Mouse (Mus musculus) megakaryocyte progenitor cell, adult 5-6 weeks (primary cell): ENCODE data around the gene Snx1. TPM values are rescaled to one million over a fixed set of nuclear protein-coding genes. Genes with fewer than 3 reads are reported as not detected.
A peak's percentile ranks its signal among the peaks of the same experiment; 100 is the strongest.

Experiments
- ATAC-seq: replicated peaks from 2 replicates; pipeline ENCODE4 v1.8.0; 2016; ENCODE audit warnings: mild to moderate bottlenecking, moderate TSS enrichment, inconsistent platforms; ENCODE audit not compliant: poor library complexity
- total RNA-seq, 2 experiments: library from RNA; stranded (forward) in 1 of 2; stranded (reverse) in 1 of 2; fragments of 157-497, 149-512 nt in 1 of 2; fragments of 200-1000 nt in 1 of 2; gene quantifications; 2 replicates each; pipeline versions ENCODE4 v1.2.3 to v1.2.4; 2015 to 2017

Gene Snx1
- total RNA-seq (2015) (54.4 and 54.8 TPM in 2 replicates), total RNA-seq (2017) (104 and 107 TPM in 2 replicates)

DNA sequence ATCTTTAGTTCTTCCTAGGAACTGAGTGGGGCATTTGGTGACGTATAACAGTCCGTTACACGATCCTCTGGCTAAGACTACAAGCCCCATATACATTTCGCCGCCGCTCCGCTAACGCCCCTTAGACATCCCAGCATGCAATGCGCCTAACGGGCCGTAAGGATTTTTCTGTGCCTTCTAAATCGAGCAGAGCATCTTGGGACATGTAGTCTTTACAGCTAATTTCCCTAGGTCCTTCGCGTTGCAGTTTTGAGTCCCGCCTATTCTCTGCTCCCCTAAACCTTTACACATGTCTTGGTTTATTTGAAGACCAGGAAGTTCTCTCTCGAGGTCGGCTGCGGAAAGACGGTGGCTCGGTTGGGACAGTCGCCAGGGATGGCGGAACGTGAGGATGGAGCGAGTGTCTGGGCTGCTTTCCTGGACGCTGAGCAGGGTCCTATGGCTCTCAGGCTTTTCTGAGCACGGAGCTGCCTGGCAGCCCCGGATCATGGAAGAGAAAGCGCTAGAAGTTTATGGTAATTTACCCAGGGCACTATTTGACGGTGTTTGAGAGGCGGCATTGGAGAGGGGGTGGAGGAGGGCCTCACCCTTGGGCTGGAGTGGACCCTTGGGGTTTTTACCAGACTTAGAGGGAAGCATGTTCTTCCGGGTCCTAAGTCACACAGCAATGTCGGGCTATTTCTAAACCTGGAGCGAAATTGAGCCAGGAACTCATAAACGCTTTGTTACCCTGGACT, at the start of gene Snx1, which contains the start of gene Ciao2a:
TSS of gene Snx1 (minus strand) at position 132 of the 737 bp plus-strand sequence.
TSS of gene Ciao2a (plus strand) at position 156 of the 737 bp plus-strand sequence.
- peak; percentile 72 for ATAC-seq

DNA sequence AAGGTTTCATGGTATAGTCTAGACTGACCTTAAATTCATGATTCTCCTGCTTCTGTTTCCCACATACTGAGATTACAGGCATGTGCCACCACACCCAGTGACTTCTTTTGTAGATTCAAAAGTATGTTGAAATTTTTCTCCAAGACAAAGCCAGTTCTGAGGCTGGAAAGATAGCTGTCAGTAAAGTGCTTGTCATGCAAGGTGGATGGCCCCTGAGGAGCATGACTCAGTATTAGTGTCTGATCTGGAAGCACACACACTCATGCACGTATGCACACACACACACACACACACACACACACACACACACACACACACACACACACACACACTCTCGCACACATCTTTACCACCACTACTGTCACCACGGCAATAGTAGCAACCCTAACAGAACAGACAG, 48.6 kb upstream of the Snx1 start:
- no peak for ATAC-seq

DNA sequence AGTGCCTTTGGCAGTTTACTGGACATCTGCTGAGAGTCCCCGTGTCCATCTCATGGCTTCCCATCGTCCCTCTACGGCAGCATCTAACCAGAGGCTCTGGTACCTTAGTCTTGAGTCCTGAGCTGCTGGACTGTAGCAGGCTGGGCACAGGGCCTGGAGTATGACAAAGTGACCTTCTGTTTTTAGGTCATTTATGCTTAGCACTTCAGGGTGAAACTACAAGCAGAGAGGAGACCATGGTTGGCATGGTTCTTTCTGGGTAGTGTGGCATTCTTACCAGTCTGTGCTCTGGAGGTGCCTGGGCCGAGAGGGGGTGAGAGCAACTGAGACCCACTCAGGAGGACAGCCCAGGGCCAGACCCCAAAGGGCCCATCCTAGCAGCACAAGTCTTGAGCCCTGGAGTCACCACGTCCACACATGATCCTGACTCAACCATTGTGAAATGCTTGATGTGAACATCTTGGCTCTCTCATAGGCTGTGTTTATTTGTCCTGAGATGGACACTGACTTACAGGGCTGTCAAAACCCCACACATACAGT, 47.0 kb upstream of the Snx1 start:
- ATAC-seq: no peak

DNA sequence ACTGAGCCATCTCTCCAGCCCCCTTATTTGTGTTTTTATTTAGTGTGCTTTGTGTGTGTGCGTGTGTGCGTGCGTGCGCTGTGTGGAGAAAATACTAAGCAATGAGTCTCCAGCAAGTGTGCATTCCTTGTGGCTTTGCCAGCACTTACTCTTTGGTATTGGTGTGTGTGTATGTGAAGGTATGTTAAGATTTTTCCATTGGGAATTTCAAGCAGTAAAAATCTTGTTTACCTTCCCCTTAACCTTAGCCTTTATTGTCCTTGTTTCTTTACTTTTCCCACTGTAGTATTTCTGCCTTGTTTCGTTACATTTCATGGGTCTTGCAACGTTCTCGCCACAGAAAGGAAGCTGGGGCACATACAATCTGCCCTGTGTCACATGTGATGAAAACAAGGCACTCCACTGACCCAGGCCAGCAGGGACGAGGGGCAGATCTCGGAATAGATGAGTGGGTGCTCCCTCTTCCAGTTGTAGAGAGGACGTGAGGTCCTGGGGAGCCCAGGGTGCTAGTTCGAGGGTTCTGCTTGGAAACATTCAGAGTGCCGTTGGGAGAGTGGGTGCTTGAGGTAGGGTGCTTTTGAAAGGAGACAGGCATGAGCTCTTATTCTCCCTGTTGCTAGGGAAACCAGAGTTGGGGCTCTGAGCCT, 45.0 kb upstream of the Snx1 start:
- no peak for ATAC-seq

DNA sequence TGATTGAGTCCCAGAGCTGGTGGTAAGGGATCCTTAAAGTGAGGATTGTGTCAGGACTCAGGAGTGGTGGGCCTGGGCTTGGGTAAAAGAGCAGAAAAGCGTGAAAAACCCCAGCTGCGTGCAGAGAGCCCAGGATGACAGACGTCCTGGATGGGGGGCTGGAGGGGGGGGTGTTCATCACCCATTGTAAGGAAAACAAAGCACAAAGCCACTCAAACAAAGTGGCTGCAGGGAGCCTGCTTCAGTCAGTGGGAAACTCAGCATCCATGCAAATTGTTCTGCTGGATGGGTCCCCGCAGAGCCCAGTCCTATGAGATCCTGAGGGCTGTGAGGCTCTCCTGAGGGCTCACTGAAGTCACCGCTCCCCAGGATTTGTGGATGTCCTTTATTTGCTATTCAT, 44.1 kb upstream of the Snx1 start:
- no peak for ATAC-seq

DNA sequence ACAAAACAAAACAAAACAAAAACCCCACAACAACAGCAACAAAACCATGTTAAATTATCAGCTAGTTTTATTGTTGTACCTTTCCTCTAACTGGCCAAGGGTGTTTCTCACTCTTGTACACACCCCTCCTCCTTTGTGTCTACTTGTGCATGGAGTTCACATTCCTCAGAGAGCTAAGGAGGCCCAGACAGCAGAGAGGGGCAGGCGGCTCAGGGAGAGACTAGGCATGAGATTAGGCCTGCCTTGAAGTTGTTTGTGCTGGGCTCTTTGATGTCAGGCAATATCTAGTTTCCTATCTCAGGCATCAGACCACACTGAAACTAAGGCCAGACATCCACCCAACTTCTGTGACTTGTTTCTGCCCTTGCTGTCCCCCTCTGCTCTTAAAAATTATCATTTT, 41.8 kb upstream of the Snx1 start:
- peak; percentile 58 for ATAC-seq

DNA sequence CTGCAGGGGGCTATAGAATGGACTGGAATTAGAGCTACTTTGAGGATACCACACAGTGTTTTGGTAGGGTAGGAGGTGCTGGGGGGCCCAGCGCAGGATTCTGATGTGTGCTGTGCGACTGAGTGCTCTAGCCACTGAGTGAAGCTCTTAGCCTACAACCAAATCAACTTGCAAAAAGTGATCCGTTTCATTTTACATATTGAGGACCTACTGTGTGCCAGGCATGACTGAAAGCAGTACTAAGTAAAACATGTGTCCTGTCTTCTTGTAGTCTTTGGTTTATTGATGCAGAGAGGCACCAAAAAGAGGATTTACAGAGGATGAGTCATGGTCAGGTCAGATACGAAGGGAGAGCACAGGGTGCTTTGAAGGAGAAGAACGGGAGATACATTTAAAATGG, 40.8 kb upstream of the Snx1 start:
- no peak for ATAC-seq

DNA sequence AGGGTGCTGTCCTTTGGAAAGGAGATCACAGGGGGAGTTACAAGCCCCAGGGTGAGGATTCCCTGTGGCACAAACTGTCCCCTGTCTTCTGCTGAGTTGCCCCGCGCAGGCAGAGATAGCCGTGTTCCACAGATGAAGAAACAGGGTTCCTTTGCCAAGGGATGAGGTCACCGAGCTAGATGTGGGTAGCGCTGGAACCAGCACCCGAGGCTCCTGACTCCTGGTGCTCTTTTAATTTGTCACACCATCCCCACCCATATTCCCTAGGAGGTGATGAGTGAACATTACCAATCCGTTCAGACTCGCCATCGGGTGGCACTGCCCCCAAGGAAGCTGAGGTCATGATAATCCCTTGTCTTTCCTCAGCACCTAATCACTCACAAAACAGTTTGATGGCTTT, 36.6 kb upstream of the Snx1 start:
- ATAC-seq: 0 out of 2 replicates have a peak, but pooled peaks have one; percentile 10

DNA sequence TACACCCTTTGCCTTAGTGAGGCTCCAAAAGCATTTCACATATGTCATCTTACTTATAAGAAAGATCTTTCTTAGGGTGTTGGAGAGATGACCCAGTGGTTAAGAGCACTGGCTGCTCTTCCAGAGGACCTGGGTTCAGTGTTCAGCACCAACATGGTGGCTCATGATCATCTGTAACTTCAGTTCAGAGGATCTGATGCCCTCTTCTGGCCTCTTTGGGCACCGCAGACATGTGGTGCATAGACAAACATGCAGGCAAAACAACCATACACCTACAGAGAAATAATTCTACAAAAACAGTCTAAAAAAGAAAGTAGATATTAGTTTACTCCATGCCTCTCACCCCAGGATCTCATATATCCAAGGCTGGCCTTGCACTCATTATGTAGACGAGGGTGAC, 33.8 kb upstream of the Snx1 start:
- no peak for ATAC-seq

DNA sequence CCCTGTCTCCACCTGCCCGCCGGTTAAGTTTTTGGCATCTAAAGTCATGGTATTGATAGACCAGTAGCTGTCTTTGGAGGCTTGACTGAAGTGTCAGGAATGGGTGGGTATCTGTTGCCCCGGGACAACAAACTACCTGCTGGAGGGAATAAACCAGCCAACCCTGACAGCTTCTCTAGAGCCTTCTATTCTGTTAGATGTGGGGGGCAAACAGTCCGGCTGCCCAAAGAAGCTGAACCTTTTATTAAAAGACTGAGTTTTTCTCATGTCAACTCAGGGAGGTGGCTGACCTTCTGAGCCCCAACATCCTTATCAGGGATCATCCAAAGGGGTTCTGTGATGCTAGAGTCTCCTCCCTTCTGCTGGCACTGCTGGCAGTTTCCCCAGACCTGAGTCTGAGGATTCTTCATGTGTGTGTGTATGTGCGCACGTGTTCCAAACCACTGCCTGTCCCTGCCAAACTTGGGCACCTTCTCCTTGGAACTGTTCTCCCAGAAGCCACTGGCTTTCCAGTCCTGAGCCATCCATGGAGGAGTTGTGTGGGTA, 32.6 kb upstream of the Snx1 start:
- ATAC-seq: peak; percentile 33; the same call in 1 of the 2 replicates

DNA sequence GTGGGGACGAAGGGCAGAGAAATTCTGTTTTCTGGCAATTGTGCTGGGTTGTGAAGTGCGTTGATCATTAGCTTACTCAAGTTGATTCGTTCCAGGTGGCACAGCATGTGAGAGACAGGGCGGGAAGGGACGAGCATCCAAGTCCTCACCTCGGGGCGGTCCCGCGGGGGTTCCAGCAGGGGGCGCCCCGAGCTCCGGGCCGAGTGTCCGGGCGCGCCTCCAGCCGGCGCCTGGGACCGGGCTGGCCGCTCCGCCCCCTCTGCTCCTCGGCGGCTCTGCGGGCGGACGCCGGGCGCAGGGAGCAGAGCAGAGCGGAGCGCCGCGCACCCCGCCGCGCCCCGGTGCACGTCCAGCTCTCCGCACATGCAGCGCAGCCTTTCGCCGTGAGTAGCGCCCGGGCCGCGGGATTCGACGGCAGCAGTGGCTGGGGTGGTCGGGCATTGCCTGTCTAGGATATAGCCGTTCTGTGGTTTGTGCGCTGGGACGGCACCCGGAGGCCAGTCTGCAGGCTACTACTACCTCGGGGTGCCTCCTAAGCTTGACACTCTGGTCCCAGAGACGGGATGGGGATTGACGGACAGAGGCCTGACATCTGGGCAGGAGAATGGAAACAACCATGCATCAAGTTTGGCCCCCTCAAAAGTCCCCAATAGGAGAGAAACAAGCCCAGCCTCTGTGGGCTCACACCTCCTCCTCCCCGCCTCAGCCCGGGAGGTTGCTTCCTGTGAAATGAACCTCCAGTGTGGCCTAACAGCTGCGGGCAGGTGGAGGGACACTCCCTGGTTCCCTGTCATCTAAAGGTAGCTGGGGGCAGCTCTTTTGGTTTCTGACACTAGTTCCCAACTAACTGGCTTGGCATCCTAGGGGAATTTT, 31.8 kb upstream of the Snx1 start, which contains the start of gene Dapk2:
TSS of gene Dapk2 (plus strand) at position 266 of the 873 bp plus-strand sequence.
- ATAC-seq: peak; percentile 76

DNA sequence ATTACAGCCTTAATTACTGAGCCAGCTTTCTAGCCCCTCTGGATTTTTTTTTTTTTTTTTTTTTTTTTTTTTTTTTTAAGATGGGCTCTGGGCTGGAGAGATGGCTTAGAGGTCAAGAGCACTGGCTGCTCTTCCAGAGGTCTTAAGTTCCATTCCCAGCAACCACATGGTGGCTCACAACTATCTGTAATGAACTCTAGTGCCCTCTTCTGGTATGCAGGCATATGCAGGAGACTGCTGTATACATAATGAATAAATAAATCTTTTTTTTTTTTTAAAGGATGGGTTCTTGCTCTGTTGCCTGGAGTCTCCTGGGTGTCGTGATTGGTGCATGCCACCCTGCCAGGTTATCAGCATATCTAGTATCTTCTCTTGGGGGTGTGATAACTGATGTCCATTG, 29.1 kb upstream of the Snx1 start:
- no peak for ATAC-seq

DNA sequence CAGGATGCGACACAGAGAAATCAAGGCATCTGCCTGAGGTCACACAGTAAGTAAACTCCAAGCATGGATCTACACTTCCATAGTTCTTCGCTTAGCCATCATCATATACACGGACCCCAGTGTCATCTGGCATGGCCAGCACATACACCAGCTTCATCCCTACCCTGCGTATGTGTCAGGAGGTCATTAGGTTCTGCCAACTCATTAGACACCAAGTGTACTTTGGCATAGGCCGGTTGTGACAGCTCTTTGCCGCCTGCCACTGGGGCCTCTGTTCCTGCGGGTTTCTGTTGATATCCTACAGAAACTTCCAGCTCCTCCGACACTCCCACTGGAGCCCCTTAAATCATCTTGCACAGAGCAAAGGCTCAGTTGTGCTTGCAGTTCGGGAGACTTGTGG, 27.6 kb upstream of the Snx1 start:
- ATAC-seq: no peak

DNA sequence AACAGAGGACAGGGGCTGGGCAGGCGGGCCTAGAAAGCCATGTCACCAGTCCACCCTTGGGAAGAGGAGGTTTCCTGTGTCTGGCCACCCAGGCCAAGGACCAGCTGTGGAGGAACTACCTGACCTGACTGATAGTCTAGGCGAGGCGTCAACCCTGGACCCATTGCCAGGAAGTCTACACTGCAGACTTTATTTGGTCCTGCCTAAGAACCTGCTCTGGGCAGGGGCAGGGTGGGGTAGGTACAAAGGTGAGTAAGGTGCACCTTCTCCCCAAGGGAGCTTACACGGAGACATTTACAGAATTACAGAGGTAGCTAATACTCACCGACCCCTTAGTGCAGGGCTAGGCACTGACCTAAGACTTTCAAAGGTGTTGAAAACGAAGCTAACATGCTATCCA, 27.2 kb upstream of the Snx1 start:
- no peak for ATAC-seq

DNA sequence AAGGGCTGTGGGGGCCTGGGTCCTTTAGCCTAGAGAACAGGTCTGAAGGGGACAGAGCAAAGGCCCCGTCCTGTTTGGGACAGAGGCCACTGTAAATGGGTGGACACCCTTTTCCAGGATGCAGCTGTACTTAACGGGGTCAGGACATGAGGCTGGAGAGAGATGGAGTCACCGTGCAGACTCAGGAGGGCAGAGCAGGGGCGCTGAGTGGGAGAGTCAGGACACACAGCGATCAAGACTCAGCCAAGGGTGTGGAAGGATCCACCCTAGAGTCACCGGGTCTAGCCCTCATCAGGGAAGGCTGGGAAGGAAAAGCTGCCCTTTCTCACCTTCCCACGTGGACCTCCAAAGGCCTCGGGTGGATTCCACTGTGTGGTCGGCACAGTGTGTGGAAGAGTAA, 25.6 kb upstream of the Snx1 start:
- ATAC-seq: no peak

DNA sequence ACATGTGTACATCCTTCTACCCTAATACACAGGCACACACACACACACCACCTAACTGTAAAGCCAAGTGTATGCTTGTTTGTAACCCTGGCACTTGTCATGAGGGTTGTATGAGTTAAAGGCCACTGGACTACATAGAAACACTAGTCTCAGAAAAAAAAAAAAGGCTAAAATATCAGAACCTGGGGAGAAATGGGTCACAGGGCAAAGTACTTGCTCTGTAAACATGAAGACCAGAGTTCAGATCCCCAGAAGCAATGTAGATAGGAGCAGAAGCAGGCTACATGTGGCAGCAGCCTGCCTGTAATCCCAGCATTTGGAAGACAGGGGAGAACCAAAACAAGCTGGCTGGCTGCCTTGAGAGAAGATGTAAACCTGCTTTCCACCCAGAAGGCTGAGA, 19.8 kb upstream of the Snx1 start:
- no peak for ATAC-seq

DNA sequence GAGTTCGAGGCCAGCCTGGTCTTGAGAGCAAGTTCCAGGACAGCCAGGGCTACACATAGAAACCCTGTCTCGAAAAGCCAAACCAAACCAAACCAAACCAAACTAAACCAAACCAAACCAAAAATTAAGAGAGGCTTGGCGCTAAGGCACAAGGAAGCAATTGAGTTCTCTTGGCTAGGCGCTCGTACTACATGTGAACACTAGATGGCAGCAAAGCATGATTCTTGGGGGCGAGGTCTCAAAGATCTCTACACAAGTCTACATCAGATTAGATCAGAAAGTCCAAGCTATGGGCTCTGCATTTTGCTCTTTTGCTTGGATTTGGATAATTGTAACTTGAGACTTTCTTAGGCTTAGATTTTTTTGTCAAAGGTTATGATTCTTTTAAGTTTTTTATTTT, 17.9 kb upstream of the Snx1 start:
- ATAC-seq: peak; percentile 91

DNA sequence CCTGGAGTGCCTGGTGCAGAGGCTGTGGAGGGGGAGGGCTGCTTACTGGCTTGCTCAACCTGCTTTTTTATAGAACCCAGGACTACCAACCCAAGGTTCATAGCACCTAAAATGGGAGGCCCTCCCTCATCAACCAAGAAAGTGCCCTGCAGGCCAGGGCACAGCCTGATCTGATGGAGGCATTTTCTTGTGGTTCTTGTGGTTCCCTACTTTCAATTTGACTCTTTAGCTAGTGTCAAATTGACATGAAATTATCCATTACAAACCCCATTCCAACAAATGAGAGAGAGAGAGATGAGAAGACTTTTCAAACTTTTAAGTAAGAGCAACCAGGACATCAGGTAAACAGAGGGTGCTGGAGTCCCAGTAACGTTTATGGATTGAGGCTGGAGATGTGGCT, 15.9 kb upstream of the Snx1 start:
- no peak for ATAC-seq

DNA sequence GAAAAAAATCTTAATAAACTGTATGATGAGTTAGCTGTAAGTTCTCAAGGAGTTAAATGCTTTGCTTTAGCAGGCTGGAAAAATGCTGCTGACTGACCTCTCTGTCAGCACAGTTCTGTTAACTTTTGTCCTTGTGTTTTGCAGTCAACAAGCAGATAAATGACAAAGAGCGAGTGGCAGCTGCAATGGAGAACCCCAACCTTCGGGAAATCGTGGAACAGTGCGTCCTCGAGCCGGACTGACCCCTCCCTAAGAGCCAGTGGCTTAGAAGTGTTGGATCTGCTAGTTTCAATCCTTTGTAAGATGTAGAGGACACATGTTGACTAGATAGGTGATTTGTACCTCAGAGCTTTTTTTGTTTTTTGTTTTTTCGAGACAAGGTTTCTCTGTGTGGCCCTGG, 11.8 kb upstream of the Snx1 start:
- no peak for ATAC-seq

DNA sequence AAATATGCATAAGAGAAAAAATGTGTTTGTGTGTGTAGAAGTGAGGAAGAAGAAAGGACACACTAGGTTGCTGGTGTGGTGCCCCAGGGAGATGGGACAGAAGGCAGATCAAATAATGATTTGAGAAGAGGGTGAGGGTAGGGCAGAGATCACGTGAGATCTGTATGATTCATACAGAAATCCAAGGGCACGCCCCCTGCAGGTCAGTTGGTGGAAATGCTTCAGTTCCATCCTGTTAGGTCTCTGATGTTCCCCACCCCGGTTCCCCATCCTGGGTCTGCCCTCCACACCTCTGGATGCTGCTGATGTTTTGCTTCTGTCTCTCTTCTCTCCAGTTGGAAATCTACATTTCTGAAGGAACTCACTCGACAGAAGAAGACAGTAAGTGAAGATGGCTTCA, 9.6 kb upstream of the Snx1 start:
- peak; percentile 77 for ATAC-seq

DNA sequence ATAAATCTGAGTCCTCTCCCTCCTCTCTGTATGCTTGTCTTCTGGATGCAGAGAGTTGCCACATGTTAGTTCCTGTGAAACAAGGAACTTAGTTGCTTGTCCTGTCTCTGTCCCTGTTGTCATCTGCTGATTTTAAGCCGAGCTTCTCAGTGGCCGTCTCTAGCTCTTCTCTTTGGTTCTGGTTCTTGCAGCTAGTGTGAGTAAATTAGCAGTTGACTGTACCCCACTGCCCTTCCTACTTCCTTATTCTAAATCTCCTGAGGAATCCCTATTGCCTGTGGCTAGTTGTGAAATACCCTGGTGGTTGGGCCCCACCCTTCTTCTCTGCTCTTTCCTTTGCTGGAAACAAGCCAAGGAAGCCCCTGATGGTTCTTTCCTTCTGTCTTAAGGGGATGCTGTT, 5.1 kb upstream of the Snx1 start:
- ATAC-seq: peak; percentile 61
